Mouse (Mus musculus) lung, adult 2 months (tissue): ENCODE measurements around the gene Aatk.

Source experiments
- CTCF ChIP-seq: fragments of 200-500 bp; IDR thresholded peaks from 2 replicates; pipeline ENCODE4 v1.5.1; 2011; ENCODE audit warnings: mild to moderate bottlenecking, low read length, control low read depth; ENCODE audit not compliant: insufficient read depth
- POLR2A ChIP-seq: fragments of 200-500 bp; IDR thresholded peaks from 2 replicates; pipeline ENCODE4 v1.6.1; 2011; ENCODE audit warnings: low read depth, mild to moderate bottlenecking, control low read depth, low read length, borderline replicate concordance; ENCODE audit errors: extremely low read depth

DNA sequence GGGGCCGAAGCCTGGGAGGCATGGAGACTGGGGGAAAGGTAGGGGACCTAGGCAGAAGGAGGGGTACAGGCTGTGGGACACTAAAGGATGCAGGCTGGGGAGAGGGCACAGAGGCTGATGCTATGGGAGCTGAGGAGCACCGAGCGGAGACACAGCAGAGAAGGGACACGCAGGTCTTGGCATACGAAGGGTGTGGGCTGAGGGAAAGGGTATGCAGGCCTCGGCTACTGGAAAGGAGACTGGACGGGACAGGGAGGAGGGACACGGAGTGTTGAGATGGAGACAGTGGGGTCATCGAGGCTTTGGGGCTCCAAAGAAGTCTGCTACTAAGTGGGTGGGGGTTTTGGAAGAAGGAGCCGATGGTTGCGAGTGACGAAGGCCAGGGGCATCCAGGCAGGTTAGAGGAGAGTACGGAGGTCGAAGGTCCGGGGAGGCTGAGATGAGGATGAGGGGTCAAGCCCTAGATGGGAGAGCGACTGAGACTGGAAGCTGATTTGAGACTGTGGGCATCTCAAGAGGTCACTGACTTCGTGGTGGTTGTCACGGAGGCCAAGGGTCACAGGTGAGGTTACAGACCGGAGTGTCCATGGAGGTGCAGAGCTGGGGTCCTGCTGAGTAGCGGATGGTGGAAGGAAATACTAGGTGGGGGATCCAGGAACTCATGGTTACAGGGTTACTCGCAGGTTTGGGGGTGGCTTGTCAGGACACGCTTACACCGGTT is 724 bp upstream of the Aatk start:
- TF ChIP-seq POLR2A (no peak), CTCF (no peak)
